Mouse (Mus musculus): ENCODE results near the gene Stk39. TPM values are rescaled to one million over a fixed set of nuclear protein-coding genes. Genes with fewer than 3 reads are reported as not detected.
A peak's percentile ranks its signal among the peaks of the same experiment; 100 is the strongest.

Stk39 gene
- polyA plus RNA-seq, 1 experiment from 2014 or later, result 30.2 TPM

- H3K36me3 ChIP-seq (replicated peaks), result peaks cover 50% of the 10 kb centered on the region
- no peak for DNase-seq (ENCODE audit: extremely low spot score, low spot score)
- peaks cover 38% of the 10 kb centered on the region for H3K4me1 ChIP-seq
- H3K27me3 ChIP-seq (ENCODE audit: poor library complexity, severe bottlenecking), result no peaks in the 10 kb centered on the region
- H3K9me3 ChIP-seq, result no peaks in the 10 kb centered on the region
- 96% methylated on average over 9 of the region's 9 CpGs for WGBS
- H3K4me3 ChIP-seq, result no peak overlapping the region
- no peak overlapping the region for H3K27ac ChIP-seq
Measured at GRCm38 (mm10) chr2:68345269-68345668, 126.8 kb downstream of the Stk39 start.

GRCm38 (mm10) chr2:68343751-68344150, 128.3 kb downstream of the Stk39 start:
- H3K27me3 ChIP-seq (ENCODE audit: poor library complexity, severe bottlenecking), result no peaks in the 10 kb centered on the region
- H3K27ac ChIP-seq, result no peak overlapping the region
- DNase-seq (ENCODE audit: extremely low spot score, low spot score), result no peak
- H3K4me3 ChIP-seq, result no peak overlapping the region
- peaks cover 52% of the 10 kb centered on the region for H3K36me3 ChIP-seq (replicated peaks)
- no peaks in the 10 kb centered on the region for H3K9me3 ChIP-seq
- WGBS, result 92% methylated on average over 4 of the region's 4 CpGs
- peaks cover 25% of the 10 kb centered on the region for H3K4me1 ChIP-seq

GRCm38 (mm10) chr2:68342122-68342646, 129.9 kb downstream of the Stk39 start:
- Histone ChIP-seq H3K36me3 (replicated peaks) (peaks cover 46% of the 10 kb centered on the region), H3K4me3 (no peak overlapping the region), H3K27me3 (ENCODE audit: poor library complexity, severe bottlenecking) (no peaks in the 10 kb centered on the region), H3K27ac (no peak overlapping the region), H3K4me1 (peaks cover 10% of the 10 kb centered on the region), H3K9me3 (no peaks in the 10 kb centered on the region)
- DNase-seq (ENCODE audit: extremely low spot score, low spot score), result no peak
- WGBS, result 90% methylated on average over 7 of the region's 7 CpGs

- H3K27ac ChIP-seq, result no peak overlapping the region
- no peaks in the 10 kb centered on the region for H3K9me3 ChIP-seq
- WGBS, result 96% methylated on average over 6 of the region's 6 CpGs
- no peak overlapping the region for H3K4me3 ChIP-seq
- H3K4me1 ChIP-seq, result peaks cover 10% of the 10 kb centered on the region
- DNase-seq (ENCODE audit: extremely low spot score, low spot score), result no peak
- no peaks in the 10 kb centered on the region for H3K27me3 ChIP-seq (ENCODE audit: poor library complexity, severe bottlenecking)
- peaks cover 12% of the 10 kb centered on the region for H3K36me3 ChIP-seq (replicated peaks)
Measured at GRCm38 (mm10) chr2:68336913-68337312, 135.2 kb downstream of the Stk39 start.

- H3K4me3 ChIP-seq, result no peak overlapping the region
- no peak for DNase-seq (ENCODE audit: extremely low spot score, low spot score)
- no peaks in the 10 kb centered on the region for H3K9me3 ChIP-seq
- WGBS, result 77% methylated on average over 5 of the region's 5 CpGs
- H3K4me1 ChIP-seq, result peaks cover 10% of the 10 kb centered on the region
- H3K27me3 ChIP-seq (ENCODE audit: poor library complexity, severe bottlenecking), result no peaks in the 10 kb centered on the region
- H3K36me3 ChIP-seq (replicated peaks), result peaks cover 10% of the 10 kb centered on the region
- no peak overlapping the region for H3K27ac ChIP-seq
Measured at GRCm38 (mm10) chr2:68334945-68335344, 137.1 kb downstream of the Stk39 start.

- Histone ChIP-seq H3K27ac (no peak overlapping the region), H3K4me1 (peaks cover 17% of the 10 kb centered on the region), H3K4me3 (no peak overlapping the region), H3K36me3 (replicated peaks) (peaks cover 4% of the 10 kb centered on the region; the same call in 1 of the 2 replicates), H3K9me3 (no peaks in the 10 kb centered on the region), H3K27me3 (ENCODE audit: poor library complexity, severe bottlenecking) (no peaks in the 10 kb centered on the region)
- 81% methylated on average over 5 of the region's 5 CpGs for WGBS
- DNase-seq (ENCODE audit: extremely low spot score, low spot score), result no peak
Measured at GRCm38 (mm10) chr2:68325306-68325705, 146.8 kb downstream of the Stk39 start.

GRCm38 (mm10) chr2:68321230-68321629, 150.8 kb downstream of the Stk39 start:
- Histone ChIP-seq H3K36me3 (replicated peaks) (no peaks in the 10 kb centered on the region; the same call in 1 of the 2 replicates), H3K4me1 (peaks cover 49% of the 10 kb centered on the region), H3K4me3 (no peak overlapping the region), H3K27ac (peak overlapping the region; percentile 40), H3K27me3 (ENCODE audit: poor library complexity, severe bottlenecking) (no peaks in the 10 kb centered on the region), H3K9me3 (no peaks in the 10 kb centered on the region)
- no peak for DNase-seq (ENCODE audit: extremely low spot score, low spot score)
- WGBS, result 69% methylated on average over 5 of the region's 5 CpGs

- Histone ChIP-seq H3K27me3 (ENCODE audit: poor library complexity, severe bottlenecking) (no peaks in the 10 kb centered on the region), H3K4me3 (no peak overlapping the region), H3K4me1 (peaks cover 52% of the 10 kb centered on the region), H3K9me3 (no peaks in the 10 kb centered on the region), H3K27ac (peak overlapping the region; percentile 40; the same call in 1 of the 2 replicates), H3K36me3 (replicated peaks) (peaks cover 1% of the 10 kb centered on the region; the same call in 1 of the 2 replicates)
- no peak for DNase-seq (ENCODE audit: extremely low spot score, low spot score)
- WGBS, result 30% methylated on average over 10 of the region's 10 CpGs
Measured at GRCm38 (mm10) chr2:68320670-68321069, 151.4 kb downstream of the Stk39 start.

- Histone ChIP-seq H3K4me1 (peaks cover 57% of the 10 kb centered on the region), H3K4me3 (no peak overlapping the region), H3K36me3 (replicated peaks) (peaks cover 14% of the 10 kb centered on the region), H3K9me3 (no peaks in the 10 kb centered on the region), H3K27me3 (ENCODE audit: poor library complexity, severe bottlenecking) (no peaks in the 10 kb centered on the region), H3K27ac (no peak overlapping the region)
- no peak for DNase-seq (ENCODE audit: extremely low spot score, low spot score)
- 63% methylated on average over 5 of the region's 5 CpGs for WGBS
Measured at GRCm38 (mm10) chr2:68318452-68318851, 153.6 kb downstream of the Stk39 start.

- DNase-seq (ENCODE audit: extremely low spot score, low spot score), result no peak
- peaks cover 57% of the 10 kb centered on the region for H3K4me1 ChIP-seq
- no peak overlapping the region for H3K27ac ChIP-seq
- H3K4me3 ChIP-seq, result no peak overlapping the region
- 88% methylated on average over 9 of the region's 9 CpGs for WGBS
- H3K9me3 ChIP-seq, result no peaks in the 10 kb centered on the region
- H3K36me3 ChIP-seq (replicated peaks), result peaks cover 14% of the 10 kb centered on the region
- no peaks in the 10 kb centered on the region for H3K27me3 ChIP-seq (ENCODE audit: poor library complexity, severe bottlenecking)
Measured at GRCm38 (mm10) chr2:68317895-68318294, 154.2 kb downstream of the Stk39 start.

GRCm38 (mm10) chr2:68317452-68317851, 154.6 kb downstream of the Stk39 start:
- H3K27me3 ChIP-seq (ENCODE audit: poor library complexity, severe bottlenecking), result no peaks in the 10 kb centered on the region
- H3K4me1 ChIP-seq, result peaks cover 57% of the 10 kb centered on the region
- H3K27ac ChIP-seq, result no peak overlapping the region
- H3K36me3 ChIP-seq (replicated peaks), result peaks cover 14% of the 10 kb centered on the region
- no peaks in the 10 kb centered on the region for H3K9me3 ChIP-seq
- no peak for DNase-seq (ENCODE audit: extremely low spot score, low spot score)
- 84% methylated on average over 2 of the region's 2 CpGs for WGBS
- no peak overlapping the region for H3K4me3 ChIP-seq

GRCm38 (mm10) chr2:68315258-68315657, 156.8 kb downstream of the Stk39 start:
- Histone ChIP-seq H3K4me3 (no peak overlapping the region), H3K9me3 (0 out of 2 replicates have a peak, but pooled peaks cover 3% of the 10 kb centered on the region), H3K27ac (no peak overlapping the region), H3K4me1 (peaks cover 40% of the 10 kb centered on the region), H3K27me3 (ENCODE audit: poor library complexity, severe bottlenecking) (no peaks in the 10 kb centered on the region), H3K36me3 (replicated peaks) (peaks cover 22% of the 10 kb centered on the region)
- no peak for DNase-seq (ENCODE audit: extremely low spot score, low spot score)
- 82% methylated on average over 11 of the region's 11 CpGs for WGBS

- Histone ChIP-seq H3K27me3 (ENCODE audit: poor library complexity, severe bottlenecking) (no peaks in the 10 kb centered on the region), H3K36me3 (replicated peaks) (peaks cover 59% of the 10 kb centered on the region), H3K27ac (no peak overlapping the region), H3K4me1 (peaks cover 7% of the 10 kb centered on the region; the same call in 1 of the 2 replicates), H3K4me3 (no peak overlapping the region), H3K9me3 (0 out of 2 replicates have a peak, but pooled peaks cover 4% of the 10 kb centered on the region)
- DNase-seq (ENCODE audit: extremely low spot score, low spot score), result no peak
- 82% methylated on average over 3 of the region's 3 CpGs for WGBS
Measured at GRCm38 (mm10) chr2:68310121-68310520, 161.9 kb downstream of the Stk39 start.

Measured in forebrain, embryonic 10.5 days (tissue).